Mouse (Mus musculus) layer of hippocampus, postnatal 14 days (tissue): Measurements from ENCODE around the gene Rapgef6. TPM values are rescaled to one million over a fixed set of nuclear protein-coding genes. Genes with fewer than 3 reads are reported as not detected.
"Not testable (repeated sequence)": the region's sequence is repeated elsewhere in the genome, so short reads cannot be mapped to it uniquely, and the experiment has no call there.

Source experiments
- DNase-seq, 2 experiments: peaks; one replicate each; pipeline ENCODE4 v3.0.0; 2021 to 2022; ENCODE audit warnings: low spot score in 2 of 2, mixed read lengths in 1 of 2
- total RNA-seq, 2 experiments: library from RNA; stranded (reverse); gene quantifications; 2 replicates each; pipeline ENCODE4 v1.2.3; 2021

The Rapgef6 gene
- total RNA-seq, 2 experiments from 2014 or later = 36.6 to 38.4 TPM

DNA sequence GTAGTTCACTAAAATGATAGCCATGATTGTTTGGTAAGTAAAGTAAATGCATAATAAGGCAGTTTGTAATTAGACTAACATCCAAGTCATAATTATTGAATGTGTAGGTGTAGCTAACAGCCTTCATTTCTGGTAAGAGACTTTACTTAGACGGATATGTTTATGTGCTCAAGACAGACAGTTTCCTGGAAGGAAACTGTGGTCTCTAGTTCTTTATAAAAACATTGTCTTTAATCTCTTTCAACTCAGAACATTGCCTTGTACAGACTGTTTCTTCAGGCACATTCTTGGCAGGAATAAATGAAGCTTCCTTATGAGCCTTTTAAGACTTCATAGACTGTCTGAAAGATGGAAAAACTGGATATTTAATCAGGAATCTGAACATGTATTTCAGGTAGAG lies 45.3 kb downstream of the Rapgef6 start:
- DNase-seq = no peak

- DNase-seq = no peak
Measured at GRCm38 (mm10) chr11:54574741-54575140, 52.1 kb downstream of the Rapgef6 start.

GRCm38 (mm10) chr11:54592585-54592984 lies 69.9 kb downstream of the Rapgef6 start:
- DNase-seq = no peak

- no peak for DNase-seq
Measured at GRCm38 (mm10) chr11:54594049-54594448, 71.4 kb downstream of the Rapgef6 start.

GRCm38 (mm10) chr11:54595053-54595452 lies 72.4 kb downstream of the Rapgef6 start:
- DNase-seq = no peak

DNA sequence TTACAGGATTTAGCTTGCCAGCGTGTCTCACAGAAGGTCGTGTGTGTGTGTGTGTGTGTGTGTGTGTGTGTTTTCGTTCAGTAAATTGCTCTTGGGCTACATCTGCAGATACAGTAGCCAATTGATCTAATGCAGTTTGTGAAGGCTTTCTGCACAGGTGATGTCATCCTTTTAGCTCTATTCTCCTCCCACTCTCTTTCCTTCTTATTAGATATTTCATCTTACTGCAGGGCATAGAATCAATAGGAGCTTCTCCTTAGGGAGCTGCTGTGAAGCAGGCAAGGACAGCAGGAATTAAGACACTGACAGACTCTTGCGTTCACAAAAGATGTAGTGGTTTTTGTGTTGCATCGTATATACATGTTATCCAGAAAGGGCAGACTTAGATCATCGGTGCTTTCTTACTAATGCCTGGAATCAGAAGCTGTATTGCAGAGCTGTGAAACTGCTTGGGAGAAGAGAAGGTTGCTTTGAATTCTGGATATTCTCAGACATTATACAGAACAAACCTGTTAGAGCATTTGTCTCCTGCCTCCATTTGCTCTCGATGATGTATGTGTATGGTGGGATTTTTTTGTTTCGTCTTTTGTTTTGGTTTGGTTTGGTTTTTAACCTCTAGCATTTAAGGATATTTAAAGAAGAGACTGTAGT lies 73.4 kb downstream of the Rapgef6 start:
- no peak for DNase-seq

DNA sequence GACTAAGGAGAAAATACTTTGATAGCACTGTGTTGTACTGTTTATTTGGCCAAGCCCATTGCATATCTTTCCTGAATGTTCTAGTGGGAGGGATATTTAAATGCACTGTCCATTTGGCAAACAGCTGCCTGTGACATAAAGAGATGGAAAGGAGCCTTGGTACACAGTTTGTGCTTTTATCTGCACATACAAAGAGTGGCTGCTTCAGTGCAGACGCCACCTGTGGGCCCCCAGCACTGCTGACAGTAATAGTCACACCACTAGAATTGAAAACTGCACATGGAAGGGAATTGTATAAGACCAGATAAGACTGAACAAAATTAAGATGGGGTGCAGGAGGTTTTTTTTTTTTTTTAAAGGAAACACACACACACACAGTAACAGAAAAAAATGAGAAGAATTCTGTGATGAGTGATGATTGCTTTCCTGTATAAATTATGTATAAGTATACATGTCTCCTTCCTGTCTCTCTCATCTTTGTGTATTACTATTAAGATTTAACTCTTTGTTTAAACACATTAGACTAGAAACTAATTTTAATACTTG lies 75.3 kb downstream of the Rapgef6 start:
- no peak for DNase-seq

DNA sequence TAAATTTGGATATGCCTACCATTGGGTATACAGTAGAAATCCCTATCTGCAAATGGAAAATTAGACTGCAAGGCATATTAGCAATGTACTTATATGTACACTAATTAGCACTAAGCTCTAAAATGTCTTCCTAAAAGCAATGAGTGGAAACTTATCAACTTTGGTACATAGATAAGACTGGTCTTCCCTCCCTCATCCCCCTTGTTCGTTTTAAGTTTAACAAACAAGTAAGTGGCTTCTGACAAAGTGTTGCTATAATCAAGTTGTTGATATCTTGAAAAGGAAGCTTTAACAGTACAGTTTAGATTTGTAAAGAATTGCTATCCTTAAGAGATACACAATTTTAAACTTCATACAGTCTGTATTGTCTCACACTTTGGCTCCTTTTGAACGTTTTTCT lies 78.5 kb downstream of the Rapgef6 start:
- DNase-seq = no peak

DNA sequence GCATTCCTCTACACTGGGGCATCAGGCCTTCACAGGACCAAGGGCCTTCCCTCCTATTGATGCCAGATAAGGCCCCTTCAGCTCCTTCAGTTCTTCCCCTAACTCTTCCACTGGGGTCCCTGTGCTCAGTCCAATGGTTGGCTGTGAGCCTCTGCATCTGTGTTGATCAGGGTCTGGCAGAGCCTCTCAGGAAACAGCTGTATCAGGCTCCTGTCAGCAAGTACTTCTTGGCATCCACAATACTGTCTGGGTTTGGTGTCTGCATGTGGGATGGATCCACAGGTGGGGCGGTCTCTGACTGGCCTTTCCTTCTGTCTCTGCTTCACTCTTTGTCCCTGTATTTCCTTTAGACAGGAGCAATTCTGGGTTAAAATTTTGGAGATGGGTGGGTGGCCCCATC lies 80.1 kb downstream of the Rapgef6 start:
- DNase-seq = not testable (repeated sequence)

DNA sequence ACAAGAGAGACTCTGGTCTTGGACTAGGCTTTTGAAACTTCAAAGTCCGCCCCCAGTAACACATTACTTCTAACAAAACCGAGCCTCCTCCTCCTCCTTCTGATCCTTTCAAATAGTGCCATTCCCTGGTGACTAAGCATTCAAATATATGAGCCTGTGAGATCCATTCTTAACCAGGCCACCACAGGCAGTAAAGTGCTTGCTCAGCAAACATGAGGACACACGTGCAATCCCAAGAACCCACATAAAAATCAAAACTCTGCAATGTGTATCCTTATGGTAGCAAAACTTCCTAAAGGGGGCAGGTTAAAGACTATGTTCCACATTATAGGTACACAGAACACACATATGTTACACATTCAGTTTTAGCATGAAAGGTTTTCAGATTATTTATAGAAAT lies 81.8 kb downstream of the Rapgef6 start:
- no peak for DNase-seq

DNA sequence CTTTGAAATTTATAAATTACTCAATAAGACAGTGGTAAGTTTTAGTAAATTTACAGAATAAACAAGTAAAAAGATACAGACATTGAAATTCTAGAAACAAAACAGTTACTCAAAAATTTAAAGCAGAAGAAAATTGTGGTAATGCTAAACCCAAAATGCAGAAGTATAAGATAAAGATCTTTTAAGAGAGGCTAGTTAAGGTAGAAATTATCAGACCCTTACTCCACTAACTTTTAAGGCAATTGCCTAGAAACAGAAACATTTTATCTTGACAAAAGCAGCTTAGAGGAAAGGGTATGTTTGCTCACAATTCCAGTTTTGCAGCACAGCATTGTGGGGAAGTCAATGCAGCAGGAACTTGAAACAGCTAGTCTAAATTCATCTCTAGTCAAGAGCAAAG lies 91.0 kb downstream of the Rapgef6 start:
- no peak for DNase-seq

DNA sequence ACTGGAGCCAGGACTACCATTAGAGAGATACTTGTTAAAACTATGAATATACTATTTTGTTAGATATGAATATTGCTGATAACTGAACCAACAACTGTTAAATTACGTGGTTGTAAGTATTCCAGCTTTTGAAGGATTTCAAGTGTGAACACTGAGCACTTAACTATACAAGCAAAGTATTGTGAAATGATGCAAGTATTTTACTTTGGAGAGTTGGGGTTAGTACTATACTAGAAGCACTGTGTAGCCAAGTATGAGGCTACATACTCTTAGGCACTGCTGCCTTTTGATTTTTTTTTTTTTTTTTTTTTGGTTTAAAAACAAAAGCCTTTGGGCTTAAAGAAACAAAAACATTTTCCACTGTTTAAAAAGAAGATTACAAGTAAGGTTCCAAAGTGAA lies 91.9 kb downstream of the Rapgef6 start:
- DNase-seq = no peak

GRCm38 (mm10) chr11:54618841-54619240 lies 96.2 kb downstream of the Rapgef6 start:
- no peak for DNase-seq

GRCm38 (mm10) chr11:54621725-54622124 lies 99.1 kb downstream of the Rapgef6 start:
- DNase-seq = no peak

DNA sequence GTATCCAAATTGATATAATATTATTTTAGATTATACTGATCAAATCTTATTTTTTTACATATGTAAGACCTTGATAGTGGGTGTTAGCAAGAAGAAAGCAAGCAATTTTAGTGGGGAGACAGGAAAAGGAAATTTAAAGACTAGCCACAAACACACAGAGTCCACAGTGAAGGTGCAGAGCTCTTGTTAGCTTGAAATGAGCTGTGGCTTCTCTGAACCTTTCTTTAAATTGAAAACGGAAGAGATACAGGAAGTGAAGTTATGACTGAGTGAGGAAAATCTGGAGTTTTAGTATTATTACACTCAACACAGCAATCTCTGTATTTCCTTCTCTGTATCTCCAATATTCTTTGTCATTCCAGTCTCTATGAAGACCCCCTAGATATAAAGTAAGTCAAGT lies 104.3 kb downstream of the Rapgef6 start:
- DNase-seq = no peak

DNA sequence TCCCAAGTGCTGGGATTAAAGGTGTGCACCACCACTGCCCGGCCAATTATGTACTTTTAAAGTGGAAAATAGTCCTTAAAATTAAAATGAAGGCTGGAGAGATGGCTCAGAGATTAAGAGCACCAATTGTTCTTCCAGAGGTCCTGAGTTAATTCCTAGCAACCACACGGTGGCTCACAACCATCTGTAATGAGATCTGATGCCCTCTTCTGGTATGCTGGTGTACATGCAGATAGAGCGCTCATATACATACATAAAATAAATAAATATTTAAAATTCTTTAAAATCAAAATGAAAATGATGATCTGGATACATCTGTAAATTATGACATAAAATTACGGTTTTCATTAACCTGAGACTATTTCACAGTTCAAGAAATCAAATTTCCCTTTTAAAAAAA lies 123.8 kb downstream of the Rapgef6 start:
- DNase-seq = no peak

- no peak for DNase-seq
Measured at GRCm38 (mm10) chr11:54648573-54648972, 125.9 kb downstream of the Rapgef6 start.

- DNase-seq = no peak
Measured at GRCm38 (mm10) chr11:54655420-54655819, 132.8 kb downstream of the Rapgef6 start.

GRCm38 (mm10) chr11:54673575-54674298 lies 151.1 kb downstream of the Rapgef6 start:
- DNase-seq = no peak

- DNase-seq = peak in 1 of 2 experiments; percentile 54
Measured at GRCm38 (mm10) chr11:54675792-54676489, 153.3 kb downstream of the Rapgef6 start.

GRCm38 (mm10) chr11:54679141-54679540 lies 156.5 kb downstream of the Rapgef6 start:
- no peak for DNase-seq

DNA sequence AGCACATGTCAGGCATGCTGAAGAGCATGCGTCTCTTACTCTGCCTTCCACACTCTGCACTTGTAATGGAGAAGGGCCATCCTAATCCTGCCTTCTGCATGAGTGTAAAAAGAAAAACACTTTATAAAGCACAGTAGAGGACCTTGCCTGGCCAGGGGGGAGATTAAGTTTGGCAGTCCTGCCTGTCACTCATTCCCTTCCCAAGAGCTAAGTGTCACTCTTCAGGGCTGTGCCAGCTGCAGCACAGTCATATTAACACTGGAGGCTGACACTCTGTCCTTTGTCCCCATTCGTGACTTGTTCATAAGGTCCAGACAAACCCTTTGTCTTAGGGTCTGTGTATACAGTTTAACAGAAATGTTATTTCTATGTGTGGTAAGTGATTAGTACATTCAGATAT lies 162.2 kb downstream of the Rapgef6 start:
- DNase-seq = no peak
